Mouse (Mus musculus): ENCODE measurements around the gene Gab1.

Gab1 gene

GRCm38 (mm10) chr8:80840090-80840489, 40.2 kb downstream of the Gab1 start:
- Histone ChIP-seq H3K36me3 (ENCODE audit: control insufficient read depth, insufficient read depth, low read length, poor library complexity, severe bottlenecking) (no peaks in the 10 kb centered on the region), H3K27me3 (ENCODE audit: control insufficient read depth, insufficient read depth, low read length, poor library complexity, severe bottlenecking) (no peaks in the 10 kb centered on the region)
- peak; percentile 7 for DNase-seq (ENCODE audit: low read depth, low spot score)

- H3K27me3 ChIP-seq (ENCODE audit: control insufficient read depth, insufficient read depth, low read length, poor library complexity, severe bottlenecking): no peaks in the 10 kb centered on the region
- no peak for DNase-seq (ENCODE audit: low read depth, low spot score)
- no peaks in the 10 kb centered on the region for H3K36me3 ChIP-seq (ENCODE audit: control insufficient read depth, insufficient read depth, low read length, poor library complexity, severe bottlenecking)
Observed at GRCm38 (mm10) chr8:80838199-80838598, 42.1 kb downstream of the Gab1 start.

GRCm38 (mm10) chr8:80835401-80835800, 44.9 kb downstream of the Gab1 start:
- Histone ChIP-seq H3K27me3 (ENCODE audit: control insufficient read depth, insufficient read depth, low read length, poor library complexity, severe bottlenecking) (no peaks in the 10 kb centered on the region), H3K36me3 (ENCODE audit: control insufficient read depth, insufficient read depth, low read length, poor library complexity, severe bottlenecking) (no peaks in the 10 kb centered on the region)
- DNase-seq (ENCODE audit: low read depth, low spot score): no peak

- Histone ChIP-seq H3K36me3 (ENCODE audit: control insufficient read depth, insufficient read depth, low read length, poor library complexity, severe bottlenecking) (no peaks in the 10 kb centered on the region), H3K27me3 (ENCODE audit: control insufficient read depth, insufficient read depth, low read length, poor library complexity, severe bottlenecking) (no peaks in the 10 kb centered on the region)
- no peak for DNase-seq (ENCODE audit: low read depth, low spot score)
Observed at GRCm38 (mm10) chr8:80834443-80834842, 45.9 kb downstream of the Gab1 start.

GRCm38 (mm10) chr8:80832534-80832933, 47.8 kb downstream of the Gab1 start:
- no peaks in the 10 kb centered on the region for H3K27me3 ChIP-seq (ENCODE audit: control insufficient read depth, insufficient read depth, low read length, poor library complexity, severe bottlenecking)
- no peak for DNase-seq (ENCODE audit: low read depth, low spot score)
- H3K36me3 ChIP-seq (ENCODE audit: control insufficient read depth, insufficient read depth, low read length, poor library complexity, severe bottlenecking): no peaks in the 10 kb centered on the region

GRCm38 (mm10) chr8:80831876-80832524, 48.3 kb downstream of the Gab1 start:
- no peak for DNase-seq (ENCODE audit: low read depth, low spot score)
- Histone ChIP-seq H3K27me3 (ENCODE audit: control insufficient read depth, insufficient read depth, low read length, poor library complexity, severe bottlenecking) (no peaks in the 10 kb centered on the region), H3K36me3 (ENCODE audit: control insufficient read depth, insufficient read depth, low read length, poor library complexity, severe bottlenecking) (no peaks in the 10 kb centered on the region)

- no peak for DNase-seq (ENCODE audit: low read depth, low spot score)
- H3K36me3 ChIP-seq (ENCODE audit: control insufficient read depth, insufficient read depth, low read length, poor library complexity, severe bottlenecking): no peaks in the 10 kb centered on the region
Observed at GRCm38 (mm10) chr8:80830724-80831566, 49.4 kb downstream of the Gab1 start.

GRCm38 (mm10) chr8:80830141-80830540, 50.2 kb downstream of the Gab1 start:
- Histone ChIP-seq H3K27me3 (ENCODE audit: control insufficient read depth, insufficient read depth, low read length, poor library complexity, severe bottlenecking) (no peaks in the 10 kb centered on the region), H3K36me3 (ENCODE audit: control insufficient read depth, insufficient read depth, low read length, poor library complexity, severe bottlenecking) (no peaks in the 10 kb centered on the region)
- no peak for DNase-seq (ENCODE audit: low read depth, low spot score)

More at GRCm38 (mm10) chr8:80830724-80831566, 49.4 kb downstream of the Gab1 start:
- H3K27me3 ChIP-seq (ENCODE audit: control insufficient read depth, insufficient read depth, low read length, poor library complexity, severe bottlenecking): no peaks in the 10 kb centered on the region

GRCm38 (mm10) chr8:80826996-80827395, 53.3 kb downstream of the Gab1 start:
- no peaks in the 10 kb centered on the region for H3K27me3 ChIP-seq (ENCODE audit: control insufficient read depth, insufficient read depth, low read length, poor library complexity, severe bottlenecking)
- no peaks in the 10 kb centered on the region for H3K36me3 ChIP-seq (ENCODE audit: control insufficient read depth, insufficient read depth, low read length, poor library complexity, severe bottlenecking)
- no peak for DNase-seq (ENCODE audit: low read depth, low spot score)

GRCm38 (mm10) chr8:80825136-80825535, 55.2 kb downstream of the Gab1 start:
- no peak for DNase-seq (ENCODE audit: low read depth, low spot score)
- Histone ChIP-seq H3K27me3 (ENCODE audit: control insufficient read depth, insufficient read depth, low read length, poor library complexity, severe bottlenecking) (no peaks in the 10 kb centered on the region), H3K36me3 (ENCODE audit: control insufficient read depth, insufficient read depth, low read length, poor library complexity, severe bottlenecking) (no peaks in the 10 kb centered on the region)

- no peak for DNase-seq (ENCODE audit: low read depth, low spot score)
- Histone ChIP-seq H3K36me3 (ENCODE audit: control insufficient read depth, insufficient read depth, low read length, poor library complexity, severe bottlenecking) (no peaks in the 10 kb centered on the region), H3K27me3 (ENCODE audit: control insufficient read depth, insufficient read depth, low read length, poor library complexity, severe bottlenecking) (no peaks in the 10 kb centered on the region)
Observed at GRCm38 (mm10) chr8:80824426-80824825, 55.9 kb downstream of the Gab1 start.

- DNase-seq (ENCODE audit: low read depth, low spot score): no peak
- H3K27me3 ChIP-seq (ENCODE audit: control insufficient read depth, insufficient read depth, low read length, poor library complexity, severe bottlenecking): no peaks in the 10 kb centered on the region
- no peaks in the 10 kb centered on the region for H3K36me3 ChIP-seq (ENCODE audit: control insufficient read depth, insufficient read depth, low read length, poor library complexity, severe bottlenecking)
Observed at GRCm38 (mm10) chr8:80823250-80823649, 57.1 kb downstream of the Gab1 start.

GRCm38 (mm10) chr8:80821367-80822225, 58.7 kb downstream of the Gab1 start:
- DNase-seq (ENCODE audit: low read depth, low spot score): no peak
- no peaks in the 10 kb centered on the region for H3K27me3 ChIP-seq (ENCODE audit: control insufficient read depth, insufficient read depth, low read length, poor library complexity, severe bottlenecking)

GRCm38 (mm10) chr8:80818978-80819377, 61.3 kb downstream of the Gab1 start:
- Histone ChIP-seq H3K36me3 (ENCODE audit: control insufficient read depth, insufficient read depth, low read length, poor library complexity, severe bottlenecking) (no peaks in the 10 kb centered on the region), H3K27me3 (ENCODE audit: control insufficient read depth, insufficient read depth, low read length, poor library complexity, severe bottlenecking) (no peaks in the 10 kb centered on the region)
- DNase-seq (ENCODE audit: low read depth, low spot score): no peak

More at GRCm38 (mm10) chr8:80821367-80822225, 58.7 kb downstream of the Gab1 start:
- H3K36me3 ChIP-seq (ENCODE audit: control insufficient read depth, insufficient read depth, low read length, poor library complexity, severe bottlenecking): no peaks in the 10 kb centered on the region

- no peaks in the 10 kb centered on the region for H3K36me3 ChIP-seq (ENCODE audit: control insufficient read depth, insufficient read depth, low read length, poor library complexity, severe bottlenecking)
- no peak for DNase-seq (ENCODE audit: low read depth, low spot score)
- H3K27me3 ChIP-seq (ENCODE audit: control insufficient read depth, insufficient read depth, low read length, poor library complexity, severe bottlenecking): no peaks in the 10 kb centered on the region
Observed at GRCm38 (mm10) chr8:80817065-80817464, 63.3 kb downstream of the Gab1 start.
